Mouse (Mus musculus): ENCODE measurements at regions not wholly inside any gene's neighbourhood (a gene's known extent, or its start where the extent isn't known, plus 50 kb on each side); places are given as distances from the start of the nearest gene placed in this dataset.

- DNase-seq, result no peak
Observed at GRCm38 (mm10) chr3:130883928-130884327, 153.7 kb upstream of the Rpl34 start.

- DNase-seq, result no peak
Observed at GRCm38 (mm10) chr3:130883319-130883718, 153.1 kb upstream of the Rpl34 start.

GRCm38 (mm10) chr3:130880482-130880881 lies 150.3 kb upstream of the Rpl34 start:
- DNase-seq, result no peak

DNA sequence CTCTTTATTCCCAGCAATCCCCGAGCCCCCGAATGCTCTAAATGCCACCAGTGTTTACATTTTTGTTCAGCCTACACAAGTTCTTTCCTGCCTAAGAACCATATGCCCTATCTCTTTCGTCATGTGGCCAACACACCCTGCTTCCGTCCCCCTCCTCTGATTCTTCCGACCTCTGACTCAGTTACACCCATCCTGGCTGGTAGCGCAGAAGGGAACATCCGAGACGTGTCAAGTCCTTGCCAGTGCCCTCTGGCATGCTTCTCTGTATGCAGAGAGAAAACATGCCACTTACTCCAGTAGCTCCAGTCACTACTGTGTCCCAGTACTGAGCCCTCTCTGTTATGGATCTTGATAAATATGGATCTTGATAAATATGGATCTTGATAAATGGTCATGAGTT lies 149.3 kb upstream of the Rpl34 start:
- DNase-seq, result no peak

DNA sequence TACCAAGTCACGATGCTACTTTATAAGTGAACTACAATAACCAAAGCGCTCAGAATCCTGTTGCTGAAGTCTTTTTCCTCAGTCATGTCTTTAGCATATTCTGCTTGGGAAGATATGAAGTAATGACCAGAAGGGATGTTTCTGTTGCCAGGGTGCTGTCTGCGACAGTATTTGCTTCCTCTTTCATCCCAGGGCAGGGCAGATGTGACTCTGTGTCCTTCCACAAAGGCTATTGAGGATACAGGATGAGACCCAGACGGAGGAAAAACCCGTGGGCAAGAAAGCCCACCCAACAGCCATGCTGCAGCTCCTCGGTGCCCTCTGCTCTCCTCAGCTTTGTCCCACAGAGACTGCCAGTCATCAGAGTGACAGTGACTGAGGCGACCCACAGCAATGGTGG lies 148.6 kb upstream of the Rpl34 start:
- DNase-seq, result no peak

GRCm38 (mm10) chr3:130877981-130878380 lies 147.8 kb upstream of the Rpl34 start:
- no peak for DNase-seq

DNA sequence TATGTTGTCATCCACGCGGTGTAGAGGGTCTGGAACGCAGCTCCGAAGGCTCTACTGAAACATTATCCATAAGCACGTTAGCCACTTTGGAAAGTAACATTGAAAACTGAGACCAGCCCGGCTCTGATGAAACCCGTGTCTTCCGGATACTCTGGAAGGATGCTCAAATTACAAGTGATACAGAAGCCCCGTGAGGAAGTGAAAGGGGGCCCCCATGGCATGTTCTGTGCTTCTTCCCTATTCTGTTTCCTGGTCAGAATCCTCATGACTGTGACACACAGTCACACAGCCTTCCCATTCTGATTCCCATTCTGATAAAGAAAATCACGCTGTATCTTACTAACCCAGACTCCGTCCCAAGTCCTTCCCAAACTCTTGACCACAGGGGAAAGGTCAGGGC lies 143.5 kb upstream of the Rpl34 start:
- DNase-seq, result no peak

GRCm38 (mm10) chr3:130866952-130867632 lies 136.9 kb upstream of the Rpl34 start:
- no peak for DNase-seq

GRCm38 (mm10) chr3:130864783-130865182 lies 134.6 kb upstream of the Rpl34 start:
- DNase-seq, result peak; percentile 26

- DNase-seq, result peak; percentile 52
Observed at GRCm38 (mm10) chr3:130863376-130863775, 133.2 kb upstream of the Rpl34 start.

- no peak for DNase-seq
Observed at GRCm38 (mm10) chr3:130860315-130860714, 130.1 kb upstream of the Rpl34 start.

- DNase-seq, result no peak
Observed at GRCm38 (mm10) chr3:130853866-130854265, 123.7 kb upstream of the Rpl34 start.

DNA sequence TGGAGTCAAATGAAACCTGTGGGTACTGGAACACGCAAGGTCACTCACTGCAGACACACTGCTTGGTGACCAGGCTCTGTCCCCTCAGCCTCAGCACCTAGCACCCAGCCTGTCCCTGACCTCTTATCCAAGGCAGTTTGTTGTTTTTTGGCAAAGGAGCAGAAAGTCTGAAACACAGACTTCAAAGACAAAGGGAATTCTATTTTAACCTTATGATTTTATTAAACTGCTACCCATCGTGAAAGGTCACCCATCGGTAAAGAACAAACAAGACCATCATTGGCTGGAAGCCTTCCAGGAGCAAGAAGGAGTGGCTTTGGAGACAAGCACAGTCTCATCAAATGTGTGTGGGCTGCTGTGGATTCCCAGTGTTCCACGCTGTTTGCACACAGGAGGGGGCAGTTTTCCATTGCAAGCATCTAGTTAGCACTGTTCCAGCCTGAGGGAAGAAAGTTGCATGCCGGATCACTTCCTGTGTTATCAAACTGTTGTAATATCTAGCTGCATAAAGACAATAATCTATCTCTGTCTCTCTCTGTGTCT lies 120.6 kb upstream of the Rpl34 start:
- peak; percentile 63 for DNase-seq

DNA sequence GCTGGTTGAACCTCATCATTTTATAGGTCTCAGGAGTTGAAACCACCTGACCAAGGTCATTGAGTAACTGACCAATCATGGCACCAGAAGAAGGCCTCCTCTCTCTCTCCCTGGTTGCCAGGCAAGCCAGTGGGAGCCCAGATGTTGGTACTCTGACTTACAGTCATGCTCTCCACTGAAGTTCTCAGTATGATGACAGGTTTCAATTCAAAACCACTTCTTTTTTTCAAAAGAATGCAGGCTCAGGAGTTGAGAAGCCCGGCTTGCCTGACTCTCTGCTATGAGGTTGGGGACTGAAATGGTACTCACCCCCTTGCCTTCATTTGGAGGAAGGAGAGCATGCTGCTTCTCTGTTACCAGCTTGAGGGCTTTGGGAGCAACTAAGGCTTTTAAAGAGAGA lies 111.6 kb upstream of the Rpl34 start:
- DNase-seq, result no peak

DNA sequence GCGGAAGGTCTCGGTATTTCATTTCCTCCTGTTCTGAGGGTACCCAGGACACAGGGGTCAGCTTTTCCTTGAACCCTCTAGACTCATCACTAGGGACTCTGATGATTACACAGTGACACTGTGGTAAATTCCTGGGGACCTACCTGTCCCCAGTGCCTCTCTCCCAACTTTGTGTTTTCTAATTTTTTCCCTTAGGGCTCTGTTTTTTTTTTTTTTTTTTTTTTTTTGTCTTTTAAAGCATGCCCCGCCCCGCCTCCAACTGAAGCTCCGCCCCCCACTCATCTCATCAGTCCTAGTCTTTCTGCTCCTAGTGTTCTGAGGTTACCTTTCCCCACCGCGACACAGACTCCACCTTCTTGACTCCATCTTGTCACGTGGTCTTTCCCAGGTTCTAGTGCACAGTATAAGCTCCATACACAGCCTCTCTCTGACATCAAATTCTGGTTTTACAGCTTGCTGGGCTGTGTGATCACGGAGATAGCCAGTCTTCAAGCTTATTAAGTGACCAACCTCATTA lies 109.8 kb upstream of the Rpl34 start:
- DNase-seq, result no peak

DNA sequence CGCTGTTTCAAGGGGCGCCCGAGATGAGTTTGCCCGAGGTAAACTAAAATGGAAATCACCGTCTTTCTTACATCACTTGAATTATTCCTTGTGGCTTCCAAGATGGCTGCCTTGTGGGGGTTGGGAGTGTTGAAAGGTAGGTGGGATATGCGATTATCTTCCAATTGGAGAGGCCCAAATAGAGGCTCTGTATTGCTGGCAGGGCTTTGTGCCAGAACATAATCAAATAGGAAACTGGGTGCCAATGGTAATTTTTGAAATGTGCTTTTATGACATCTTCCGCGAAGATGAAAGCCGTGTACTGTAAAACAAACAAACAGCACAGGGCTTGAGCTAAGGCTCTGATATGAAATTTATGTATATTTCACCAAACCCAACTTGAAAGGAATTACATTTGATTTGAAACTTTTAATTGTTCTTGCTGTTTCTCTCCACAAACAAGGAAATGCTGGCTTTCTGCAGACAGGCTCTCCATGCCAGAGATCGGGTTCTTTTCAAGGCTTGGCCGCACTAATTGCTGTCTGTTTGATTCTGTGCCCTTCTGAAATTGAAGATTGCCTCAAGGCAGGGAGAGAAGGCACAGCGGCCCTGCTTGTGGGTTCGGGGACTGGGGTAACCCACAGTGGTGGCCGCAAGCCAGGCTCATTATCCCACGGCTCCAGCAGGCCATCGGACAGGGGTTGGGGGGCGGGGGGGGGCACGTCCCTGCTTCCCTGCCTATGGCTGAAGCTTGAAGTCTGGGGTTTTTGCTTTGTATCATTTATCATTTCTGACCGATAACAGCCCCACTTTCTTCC lies 108.6 kb upstream of the Rpl34 start:
- no peak for DNase-seq

- DNase-seq, result no peak
Observed at GRCm38 (mm10) chr3:130833722-130834121, 103.5 kb upstream of the Rpl34 start.

DNA sequence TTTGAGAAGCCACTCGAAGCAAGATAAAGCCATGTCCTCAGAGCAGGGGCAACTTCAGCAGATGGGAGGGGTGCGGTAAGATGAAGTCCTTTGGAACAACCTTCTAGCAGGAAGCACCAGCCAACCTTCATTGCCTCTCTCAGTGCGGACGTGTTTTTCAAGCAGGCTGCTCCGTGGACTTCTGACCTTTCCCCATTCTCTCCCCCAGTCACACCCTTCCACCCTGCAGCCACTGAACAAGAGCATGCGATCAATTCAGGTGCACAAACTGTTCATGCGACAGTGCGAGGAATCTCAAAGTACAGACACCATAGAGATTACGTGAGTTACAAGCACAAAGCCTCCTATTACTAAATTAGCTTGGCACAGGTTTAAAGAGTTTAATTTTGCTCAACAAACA lies 102.9 kb upstream of the Rpl34 start:
- DNase-seq, result no peak

- DNase-seq, result no peak
Observed at GRCm38 (mm10) chr3:130831788-130832187, 101.6 kb upstream of the Rpl34 start.

DNA sequence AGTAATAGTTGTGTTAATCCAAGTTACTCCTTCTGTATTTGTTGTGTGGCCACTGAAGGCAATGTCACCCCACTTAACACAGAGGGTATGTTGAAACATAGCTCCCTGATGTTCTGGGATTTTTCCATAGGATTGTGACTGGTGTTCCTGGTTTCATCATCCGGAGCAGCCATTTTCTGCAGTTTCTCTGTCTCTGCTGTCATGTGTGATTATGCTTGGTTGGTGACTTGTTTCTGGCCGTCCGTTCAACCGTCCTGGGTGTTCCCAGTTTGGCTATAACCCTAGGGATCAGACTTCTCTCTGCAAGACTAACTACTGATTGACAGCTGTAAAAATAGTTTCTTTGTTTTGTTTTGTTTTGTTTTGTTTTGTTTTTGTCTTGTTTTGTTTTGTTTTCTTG lies 98.1 kb upstream of the Rpl34 start:
- DNase-seq, result no peak

DNA sequence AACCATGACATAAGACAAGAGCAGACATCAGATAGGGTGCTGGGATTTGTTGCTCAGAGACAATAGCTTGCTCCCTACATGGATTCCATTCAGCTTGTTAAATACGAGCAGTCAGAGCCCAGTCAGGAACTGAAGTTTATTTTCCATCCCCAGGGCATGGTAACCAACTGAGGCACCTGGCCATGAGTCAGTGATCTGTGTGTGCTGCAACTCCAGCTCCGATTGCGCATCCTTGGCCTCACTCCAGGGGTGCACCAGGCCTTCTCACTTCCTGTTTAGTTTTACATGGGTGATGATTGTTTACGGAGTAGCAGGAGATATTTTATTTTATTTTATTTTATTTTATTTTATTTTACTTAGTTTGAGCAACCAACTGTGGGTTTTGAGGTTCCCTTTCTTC lies 97.7 kb upstream of the Rpl34 start:
- DNase-seq, result peak; percentile 47

DNA sequence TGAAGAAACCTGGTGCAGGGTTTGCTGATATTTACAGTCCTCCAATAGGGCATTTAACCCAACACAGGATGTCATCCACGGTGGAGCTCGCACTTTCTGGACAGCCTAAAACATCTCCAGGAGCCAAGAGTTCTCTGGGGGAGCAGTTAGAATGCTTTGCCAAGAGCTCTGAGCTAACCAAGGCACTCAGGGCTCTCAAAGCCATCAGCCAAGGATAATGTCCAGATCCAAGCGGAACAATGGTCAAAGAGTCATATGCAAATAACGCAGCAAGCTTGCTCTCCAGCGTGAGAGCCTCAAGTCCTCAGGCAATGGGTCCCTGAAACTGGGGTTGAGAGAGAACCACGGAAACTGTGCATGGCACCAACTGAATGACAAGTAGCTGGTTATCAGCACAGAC lies 96.8 kb upstream of the Rpl34 start:
- peak; percentile 33 for DNase-seq

DNA sequence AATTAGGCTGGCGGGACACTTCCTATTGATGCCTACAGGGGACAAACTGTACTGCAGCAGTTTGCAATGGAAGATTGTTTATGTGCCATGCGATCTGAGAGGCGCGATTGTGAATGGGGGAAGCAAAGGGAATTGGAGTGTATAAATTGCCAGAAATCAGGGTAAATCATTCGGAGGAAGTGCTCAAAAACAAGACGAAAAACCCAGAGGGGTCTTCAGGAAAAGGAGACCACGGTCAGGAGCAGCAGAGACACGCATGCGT lies 89.6 kb upstream of the Rpl34 start:
- DNase-seq, result no peak

Measured in adrenal gland, postnatal 10 days (tissue).